Mouse (Mus musculus) stomach, embryonic 16.5 days (tissue): ENCODE measurements around the gene Arhgap29. TPM values are rescaled to one million over a fixed set of nuclear protein-coding genes. Genes with fewer than 3 reads are reported as not detected.

ENCODE experiments used
- ATAC-seq: fragments of 200-750 bp; cut with Nextera tagmentation; 2 replicates; pipeline ENCODE4 v1.8.0; 2017; ENCODE audit warnings: moderate number of reproducible peaks, moderate TSS enrichment; ENCODE audit not compliant: insufficient read depth, low FRiP score
- H3K27ac ChIP-seq: fragments of 300-500 bp; sonication (generic); 2 replicates; pipeline ENCODE4 v1.5.1; 2014; ENCODE audit warnings: low read length
- H3K27me3 ChIP-seq: fragments of 300-500 bp; sonication (generic); 2 replicates; pipeline ENCODE4 v1.6.1; 2014; ENCODE audit warnings: low read length, control low read depth, mixed read lengths; ENCODE audit not compliant: control insufficient read depth, insufficient read depth
- H3K36me3 ChIP-seq: fragments of 300-500 bp; sonication (generic); 2 replicates; pipeline ENCODE4 v1.6.1; 2014; ENCODE audit warnings: low read length; ENCODE audit not compliant: control insufficient read depth, insufficient read depth
- H3K4me1 ChIP-seq: fragments of 300-500 bp; sonication (generic); 2 replicates; pipeline ENCODE4 v1.6.1; 2014; ENCODE audit warnings: low read length, control low read depth, mixed read lengths; ENCODE audit not compliant: control insufficient read depth, insufficient read depth
- H3K4me2 ChIP-seq: fragments of 300-500 bp; sonication (generic); 2 replicates; pipeline ENCODE4 v1.6.1; 2014; ENCODE audit warnings: low read depth, low read length, mixed read lengths
- H3K4me3 ChIP-seq: fragments of 300-500 bp; sonication (generic); replicated peaks from 2 replicates; pipeline ENCODE4 v1.5.1; 2014; ENCODE audit warnings: mild to moderate bottlenecking, low read length
- H3K9ac ChIP-seq: fragments of 300-500 bp; sonication (generic); 2 replicates; pipeline ENCODE4 v1.6.1; 2014; ENCODE audit warnings: low read length
- H3K9me3 ChIP-seq: fragments of 300-500 bp; sonication (generic); replicated peaks from 2 replicates; pipeline ENCODE4 v1.6.1; 2016; ENCODE audit warnings: low read length, control low read depth; ENCODE audit not compliant: control insufficient read depth
- WGBS: fragments of 180-500 bp; shearing (Covaris S2); extraction: QIAGEN DNeasy Blood & Tissue Kit; methylation state at CpG from one replicate; pipeline ENCODE4 v1.1.7; 2014; 5-methylcytosine and 5-hydroxymethylcytosine counted together
- polyA plus RNA-seq: library from polyadenylated mRNA; unstranded; fragments of >200 nt; fragmentation: Nextera tagmentation; extraction: Ambion mirVana; gene quantifications from 2 replicates; pipeline ENCODE4 v1.2.1, GENCODE M21; 2015

Gene Arhgap29
- polyA plus RNA-seq, 1 experiment from 2014 or later = 50.7 TPM

DNA sequence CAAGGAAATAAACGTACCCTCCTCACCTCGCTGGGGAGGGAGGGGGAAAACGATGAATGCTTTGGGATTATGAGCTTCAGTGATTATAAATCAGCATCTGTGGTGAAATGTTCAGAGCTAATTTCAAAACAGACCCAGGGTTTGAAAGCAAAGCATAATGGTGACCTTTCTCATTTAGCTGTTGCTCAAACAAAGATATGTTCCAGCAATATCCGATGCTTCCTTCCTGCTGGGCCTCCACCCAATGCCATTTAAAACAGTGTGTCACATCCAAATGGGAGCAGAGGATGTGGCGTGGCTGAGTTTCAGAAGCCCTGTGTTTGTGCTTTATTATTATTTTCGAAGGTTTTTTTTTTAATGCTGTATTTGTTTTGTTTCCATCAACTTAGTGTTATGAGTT is 37.1 kb upstream of the Arhgap29 start:
- Histone ChIP-seq H3K9me3 (no peaks in the 10 kb centered on the region), H3K4me1 (no peaks in the 10 kb centered on the region), H3K27ac (peak overlapping the region; percentile 72), H3K9ac (no peak overlapping the region), H3K36me3 (no peaks in the 10 kb centered on the region), H3K27me3 (no peaks in the 10 kb centered on the region), H3K4me2 (no peak overlapping the region), H3K4me3 (no peak overlapping the region)
- 55% methylated on average over 6 of the region's 6 CpGs for WGBS
- no peak for ATAC-seq

DNA sequence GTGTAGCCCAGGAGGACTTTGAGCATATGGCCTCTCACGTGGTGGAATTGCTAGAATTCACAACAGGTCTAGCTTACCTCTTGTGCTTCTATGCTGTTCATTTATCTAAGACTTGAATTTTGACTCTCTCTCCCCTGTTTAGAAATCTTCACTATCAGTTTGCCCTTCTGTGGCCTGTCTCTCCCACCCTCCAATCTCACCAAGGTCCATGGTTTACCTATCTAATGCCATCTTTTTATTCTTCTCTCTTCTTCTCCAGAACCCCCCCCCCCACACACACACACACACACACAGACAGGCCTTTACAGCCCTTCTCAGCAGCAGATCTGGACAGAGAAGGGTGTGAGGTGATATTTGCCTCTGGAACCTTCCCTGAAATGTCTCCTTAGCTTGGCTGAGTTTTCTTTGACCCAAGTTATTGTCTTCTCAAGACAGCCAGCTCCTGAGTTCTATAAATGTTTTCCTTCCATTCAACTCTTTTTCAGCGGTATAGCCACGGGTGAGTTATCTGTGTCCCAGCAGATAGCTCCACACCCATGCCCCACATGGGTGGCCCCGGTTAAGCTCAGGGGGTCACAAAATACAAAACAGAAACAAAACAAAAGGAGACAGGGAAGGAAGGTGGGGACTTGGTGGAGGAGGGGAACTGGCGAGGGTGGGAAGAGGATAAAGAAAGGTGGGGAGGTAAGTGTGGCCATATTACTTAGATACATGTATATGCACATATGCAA is 35.4 kb upstream of the Arhgap29 start:
- H3K27ac ChIP-seq = no peak overlapping the region
- 80% methylated on average over 5 of the region's 5 CpGs for WGBS
- no peaks in the 10 kb centered on the region for H3K9me3 ChIP-seq
- H3K9ac ChIP-seq = no peak overlapping the region
- no peaks in the 10 kb centered on the region for H3K4me1 ChIP-seq
- H3K36me3 ChIP-seq = no peaks in the 10 kb centered on the region
- no peaks in the 10 kb centered on the region for H3K27me3 ChIP-seq
- no peak for ATAC-seq
- no peak overlapping the region for H3K4me2 ChIP-seq
- H3K4me3 ChIP-seq = no peak overlapping the region

DNA sequence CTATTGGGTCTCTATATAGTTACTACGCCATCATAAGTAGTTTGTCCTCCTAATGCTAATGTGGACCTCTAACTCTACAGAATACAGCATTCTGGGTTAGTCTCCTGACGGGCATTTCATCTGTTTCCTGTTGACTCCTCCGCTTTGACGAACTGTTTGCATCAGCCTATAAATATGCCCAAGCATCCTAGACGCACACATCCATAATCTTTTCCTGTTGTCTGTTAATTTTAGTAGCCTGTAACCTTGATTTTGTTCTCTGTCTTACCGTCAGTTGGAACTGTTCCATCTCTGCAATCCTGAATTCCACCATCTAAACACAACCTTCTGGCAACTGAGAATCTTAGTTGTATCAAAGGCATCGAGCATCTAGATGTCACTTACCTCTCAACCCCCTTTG is 34.7 kb upstream of the Arhgap29 start:
- H3K27me3 ChIP-seq = no peaks in the 10 kb centered on the region
- H3K9me3 ChIP-seq = no peaks in the 10 kb centered on the region
- H3K4me2 ChIP-seq = no peak overlapping the region
- WGBS = 82% methylated on average over 7 of the region's 7 CpGs
- H3K4me1 ChIP-seq = no peaks in the 10 kb centered on the region
- H3K36me3 ChIP-seq = no peaks in the 10 kb centered on the region
- no peak for ATAC-seq
- no peak overlapping the region for H3K4me3 ChIP-seq
- H3K9ac ChIP-seq = no peak overlapping the region
- H3K27ac ChIP-seq = no peak overlapping the region

DNA sequence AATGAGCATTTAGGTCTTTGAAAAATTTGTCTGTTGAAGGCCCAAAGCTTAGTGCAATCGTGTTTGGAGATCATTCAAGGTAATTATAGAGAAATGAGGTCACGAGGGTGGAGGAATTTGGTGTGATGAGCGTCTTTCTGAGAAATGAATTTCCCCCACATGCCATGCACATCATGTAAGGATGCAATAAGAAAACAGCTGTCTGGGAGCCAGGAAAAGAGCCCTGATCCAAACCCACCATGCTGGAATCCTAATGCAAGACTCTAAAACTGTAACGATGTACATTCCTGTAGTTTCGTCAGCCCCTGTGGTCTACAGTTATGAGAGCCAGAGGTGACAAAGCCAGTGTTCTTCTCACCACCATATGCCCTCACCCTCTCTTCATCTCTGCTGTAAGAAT is 32.4 kb upstream of the Arhgap29 start:
- H3K4me3 ChIP-seq = no peak overlapping the region
- ATAC-seq = no peak
- H3K4me2 ChIP-seq = no peak overlapping the region
- H3K9me3 ChIP-seq = no peaks in the 10 kb centered on the region
- H3K9ac ChIP-seq = no peak overlapping the region
- 75% methylated on average over 5 of the region's 5 CpGs for WGBS
- H3K36me3 ChIP-seq = no peaks in the 10 kb centered on the region
- H3K4me1 ChIP-seq = no peaks in the 10 kb centered on the region
- no peak overlapping the region for H3K27ac ChIP-seq
- no peaks in the 10 kb centered on the region for H3K27me3 ChIP-seq

DNA sequence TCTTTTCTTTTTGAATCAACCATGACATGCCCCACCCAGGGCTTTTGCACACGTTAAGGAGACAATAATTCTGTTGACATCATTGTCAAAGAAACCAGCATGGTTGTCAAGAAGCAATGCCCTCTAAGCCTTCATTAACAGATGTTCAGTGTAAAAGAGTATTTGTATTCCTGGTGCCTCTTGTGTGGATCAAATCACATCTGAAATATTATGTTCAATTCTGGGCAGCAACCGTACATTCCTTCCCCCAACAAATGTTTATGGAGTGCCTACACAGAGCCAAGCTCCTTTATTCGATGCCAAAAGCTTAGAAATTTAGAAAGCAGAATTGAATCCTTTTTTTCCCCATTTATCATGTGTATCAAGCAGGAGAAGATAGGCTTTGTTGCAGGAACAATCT is 31.6 kb upstream of the Arhgap29 start:
- 43% methylated on average over 3 of the region's 3 CpGs for WGBS
- Histone ChIP-seq H3K27ac (no peak overlapping the region), H3K9ac (no peak overlapping the region), H3K4me3 (no peak overlapping the region), H3K4me2 (no peak overlapping the region), H3K27me3 (no peaks in the 10 kb centered on the region), H3K9me3 (no peaks in the 10 kb centered on the region), H3K4me1 (peaks cover 4% of the 10 kb centered on the region; the same call in 1 of the 2 replicates), H3K36me3 (no peaks in the 10 kb centered on the region)
- no peak for ATAC-seq

DNA sequence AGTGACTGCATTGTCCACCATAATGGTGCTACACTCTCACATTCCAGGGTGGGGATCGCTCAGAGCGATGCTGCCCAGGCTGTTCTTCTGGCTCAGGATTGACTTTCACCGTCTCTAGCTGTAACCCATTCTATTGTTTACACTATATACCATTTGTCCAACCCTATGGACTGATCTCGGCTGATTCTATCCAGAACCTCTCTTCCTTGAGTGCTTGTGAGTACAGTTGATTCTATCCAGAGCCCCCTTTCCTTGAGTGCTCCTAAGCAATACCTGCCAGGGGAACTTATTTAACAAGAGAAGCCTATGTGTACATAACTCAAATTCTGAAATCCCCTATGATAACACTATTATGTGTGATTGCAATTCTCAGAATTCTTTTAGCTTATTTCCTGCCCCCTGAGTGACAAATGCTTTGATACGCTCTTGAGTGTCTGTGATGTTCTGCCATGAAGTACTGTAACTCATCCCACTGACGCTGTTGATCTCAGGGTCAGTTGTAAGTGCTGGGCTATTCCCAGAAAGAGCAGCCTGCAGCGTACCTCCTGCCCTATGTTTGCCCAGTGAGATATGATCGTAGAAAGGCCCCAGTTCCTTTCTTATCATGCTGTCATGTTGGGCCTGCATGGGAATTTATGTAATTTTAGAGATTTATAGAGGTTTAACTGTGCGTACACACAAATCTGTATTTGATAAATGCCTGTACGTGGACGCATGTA is 27.4 kb upstream of the Arhgap29 start:
- Histone ChIP-seq H3K9ac (no peak overlapping the region), H3K36me3 (no peaks in the 10 kb centered on the region), H3K9me3 (0 out of 2 replicates have a peak, but pooled peaks cover 3% of the 10 kb centered on the region), H3K27me3 (no peaks in the 10 kb centered on the region), H3K4me1 (peaks cover 4% of the 10 kb centered on the region; the same call in 1 of the 2 replicates), H3K27ac (no peak overlapping the region), H3K4me3 (no peak overlapping the region), H3K4me2 (no peak overlapping the region)
- 34% methylated on average over 11 of the region's 11 CpGs for WGBS
- peak; percentile 69 for ATAC-seq

DNA sequence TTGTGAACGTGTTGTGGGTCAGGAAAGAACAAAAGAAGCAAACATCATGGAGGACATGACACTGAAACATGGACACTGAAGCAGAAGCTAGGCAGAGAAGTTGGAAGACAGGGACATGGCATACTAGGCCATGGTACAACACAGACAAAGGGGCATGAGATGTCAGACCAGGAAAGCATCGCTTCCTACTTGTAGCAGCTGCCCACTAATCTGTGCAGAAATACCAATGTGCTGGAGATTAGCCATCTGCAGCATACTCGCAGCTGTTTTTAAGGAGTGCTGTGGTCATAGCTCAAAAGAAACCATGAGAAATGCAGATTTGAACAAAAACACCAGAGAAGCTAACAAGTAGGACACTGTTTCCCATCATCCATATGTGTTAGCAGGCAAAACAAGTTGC is 24.7 kb upstream of the Arhgap29 start:
- no peak overlapping the region for H3K4me2 ChIP-seq
- peaks cover 4% of the 10 kb centered on the region; the same call in 1 of the 2 replicates for H3K4me1 ChIP-seq
- no peak overlapping the region for H3K27ac ChIP-seq
- H3K4me3 ChIP-seq = no peak overlapping the region
- no peak overlapping the region for H3K9ac ChIP-seq
- 86% methylated on average over 3 of the region's 3 CpGs for WGBS
- H3K27me3 ChIP-seq = no peaks in the 10 kb centered on the region
- 0 out of 2 replicates have a peak, but pooled peaks cover 3% of the 10 kb centered on the region for H3K9me3 ChIP-seq
- no peak for ATAC-seq
- H3K36me3 ChIP-seq = no peaks in the 10 kb centered on the region

DNA sequence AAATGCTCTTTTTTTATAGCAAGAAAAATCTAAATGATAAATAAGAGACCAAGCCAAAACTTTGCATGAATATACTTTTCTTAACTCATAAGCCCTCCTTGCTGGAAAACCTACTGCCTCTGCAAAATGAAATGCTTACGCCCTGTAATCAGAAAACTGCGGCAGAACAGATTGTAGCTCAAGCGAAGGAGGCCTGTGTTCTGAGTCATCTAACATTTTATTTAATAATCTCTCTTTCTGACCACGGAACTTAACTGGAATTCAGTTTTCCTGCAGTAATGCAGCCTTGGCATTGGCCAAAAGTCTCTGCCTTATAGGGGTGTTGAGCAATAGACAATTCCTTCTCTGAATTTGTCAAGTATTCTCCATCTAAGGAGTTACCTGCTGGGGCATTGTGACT is 19.5 kb upstream of the Arhgap29 start:
- no peak for ATAC-seq
- H3K4me1 ChIP-seq = no peaks in the 10 kb centered on the region
- no peaks in the 10 kb centered on the region for H3K27me3 ChIP-seq
- no peaks in the 10 kb centered on the region for H3K36me3 ChIP-seq
- H3K4me3 ChIP-seq = no peak overlapping the region
- 0 out of 2 replicates have a peak, but pooled peaks cover 3% of the 10 kb centered on the region for H3K9me3 ChIP-seq
- WGBS = 63% methylated on average over 4 of the region's 4 CpGs
- no peak overlapping the region for H3K9ac ChIP-seq
- no peak overlapping the region for H3K27ac ChIP-seq
- H3K4me2 ChIP-seq = no peak overlapping the region

DNA sequence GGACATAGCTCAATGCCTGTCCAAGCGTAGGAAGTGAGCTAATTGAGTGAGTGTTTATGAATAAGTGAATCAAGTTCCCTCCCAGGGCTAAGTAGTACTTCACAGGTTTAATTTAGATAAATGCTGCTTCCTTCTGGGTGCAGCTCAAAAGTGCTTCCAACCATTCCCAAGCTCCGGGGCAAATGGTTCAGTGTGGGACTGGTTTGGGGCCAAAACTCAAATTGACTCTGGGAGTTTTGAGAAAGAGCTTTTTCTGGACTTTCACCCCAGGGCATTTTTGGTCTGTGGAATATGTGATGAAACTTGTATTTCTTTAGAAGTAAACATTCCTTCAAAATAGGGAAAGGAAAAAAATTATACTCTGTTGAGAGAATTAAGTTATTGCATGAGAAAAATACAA is 16.1 kb upstream of the Arhgap29 start:
- ATAC-seq = no peak
- H3K27me3 ChIP-seq = no peaks in the 10 kb centered on the region
- H3K4me2 ChIP-seq = no peak overlapping the region
- H3K27ac ChIP-seq = no peak overlapping the region
- 69% methylated on average over 2 of the region's 2 CpGs for WGBS
- no peaks in the 10 kb centered on the region for H3K36me3 ChIP-seq
- no peak overlapping the region for H3K4me3 ChIP-seq
- H3K9ac ChIP-seq = no peak overlapping the region
- H3K9me3 ChIP-seq = no peaks in the 10 kb centered on the region
- H3K4me1 ChIP-seq = 0 out of 2 replicates have a peak, but pooled peaks cover 3% of the 10 kb centered on the region
